Comparison of ENCODE assay signal across 8 mouse cellular contexts in the genomic region with DNA sequence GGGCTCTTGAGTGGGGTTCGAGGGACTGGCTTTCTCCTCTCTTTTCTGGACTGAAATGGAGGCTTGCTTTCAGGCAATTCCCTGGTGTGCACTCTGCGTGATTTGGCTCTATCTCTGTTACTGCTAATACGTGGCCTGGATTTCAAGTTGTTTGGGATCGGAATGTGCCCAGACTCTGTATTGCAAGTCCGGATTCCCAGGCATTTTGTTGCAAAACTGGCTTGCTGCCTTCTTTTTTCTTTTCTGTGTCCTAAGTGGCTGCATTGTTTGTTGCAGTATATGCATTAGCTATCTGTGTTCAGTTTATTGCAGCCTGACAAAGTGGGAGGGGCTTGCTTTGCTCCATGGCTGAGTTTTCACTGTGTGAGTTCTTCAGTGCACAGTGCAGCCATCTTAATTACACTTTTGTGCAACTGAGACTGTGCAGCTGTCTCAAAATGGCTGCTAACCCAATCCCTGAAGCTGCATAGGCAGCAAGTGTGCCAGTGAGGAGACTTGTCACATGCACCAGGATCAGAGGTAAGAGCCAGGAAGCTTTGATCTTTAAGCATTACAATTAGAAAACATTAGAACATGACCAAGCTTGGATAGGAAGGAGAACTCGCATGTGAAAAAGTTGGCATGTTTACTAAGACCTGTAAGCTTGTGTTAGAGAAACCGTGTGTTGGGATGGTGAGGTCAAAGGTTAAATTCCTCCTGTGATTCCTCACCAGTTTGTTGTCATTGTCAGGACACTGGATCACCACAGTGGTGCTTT. TPM values are rescaled to one million over a fixed set of nuclear protein-coding genes. Genes with fewer than 3 reads are reported as not detected.
DNase-seq lines count a peak whose midpoint lies in the region; ATAC-seq and TF ChIP-seq lines count a peak whose summit lies in the region.

No protein-coding gene starts in this region.

- H3K9ac ChIP-seq in hindbrain, postnatal 0 days (replicated peaks; ENCODE audit: low read length), result no peak overlapping the region

- peaks cover 13% of the 10 kb centered on the region for H3K4me1 ChIP-seq in hindbrain, postnatal 0 days (ENCODE audit: insufficient read depth, low read length)

- peak overlapping the region; percentile 16 for H3K4me3 ChIP-seq in hindbrain, postnatal 0 days (ENCODE audit: low read length)
- peak overlapping the region; percentile 31 for H3K4me3 ChIP-seq in left cerebral cortex, adult 2 months

- 8% methylated on average over 7 of the region's 7 CpGs for WGBS in hindbrain, postnatal 0 days

- TF ChIP-seq CTCF in hindbrain, postnatal 0 days (IDR thresholded peaks at IDR 0.05; ENCODE audit: low read depth), result no peak
- TF ChIP-seq CTCF in left cerebral cortex, adult 2 months (IDR thresholded peaks at IDR 0.05), result no peak

- DNase-seq in urinary bladder, adult 18-20 months (ENCODE audit: low spot score in 2 of 2), result peak; percentile 45 to 58
- no peak for DNase-seq in urinary bladder, adult 2 months (ENCODE audit: low spot score)
- DNase-seq in embryo, embryonic 11 days, result peak; percentile 90
- peak; percentile 56 for DNase-seq in gastrocnemius, postnatal 10 days
- DNase-seq in hindbrain, postnatal 0 days (ENCODE audit: low spot score), result peak; percentile 94
- peak; percentile 68 to 69 for DNase-seq in left cerebral cortex, adult 2 months (ENCODE audit: extremely low spot score in 1 of 2, low spot score in 2 of 2)
- DNase-seq in lung, postnatal 4 days, result peak; percentile 73 to 85
- peak; percentile 81 to 87 for DNase-seq in right cerebral cortex, postnatal 10 days (ENCODE audit: low spot score in 2 of 2)

- H3K36me3 ChIP-seq in hindbrain, postnatal 0 days (ENCODE audit: insufficient read depth, low read length), result no peaks in the 10 kb centered on the region; the same call in 1 of the 2 replicates

- no peaks in the 10 kb centered on the region for H3K27me3 ChIP-seq in hindbrain, postnatal 0 days (ENCODE audit: insufficient read depth, low read length)

- peak overlapping the region; percentile 90 for H3K27ac ChIP-seq in hindbrain, postnatal 0 days
- H3K27ac ChIP-seq in left cerebral cortex, adult 2 months, result peak overlapping the region; percentile 69

- H3K4me2 ChIP-seq in hindbrain, postnatal 0 days (ENCODE audit: low read depth, low read length), result peak overlapping the region; percentile 40

- ATAC-seq in hindbrain, postnatal 0 days, result peak; percentile 95

- H3K9me3 ChIP-seq in hindbrain, postnatal 0 days (ENCODE audit: low read length), result no peaks in the 10 kb centered on the region

- intact Hi-C loops in left cerebral cortex, adult 2 months (cut with DNase I), result loop anchor here (2.0 to 5.0 kb wide), 2 partner anchors 14 to 65 kb away; no protein-coding TSS in a partner anchor

RNA-seq across cellular contexts. Expression of a gene that starts 26.7 kb away (rescaled TPM):
- 20.5 and 31.6 TPM in 2 replicates for polyA plus RNA-seq in urinary bladder, adult 2 months (2012; rRNA removed)
- 10 to 100 TPM; 51.8 to 80.1 TPM for total RNA-seq in gastrocnemius, postnatal 10 days (2021)
- 39.4 and 42.8 TPM in 2 replicates for total RNA-seq in hindbrain, postnatal 0 days (2014; rRNA removed)
- polyA plus RNA-seq in hindbrain, postnatal 0 days (2015; fragmentation: Nextera tagmentation; extraction: Ambion mirVana), result 22.9 and 25.6 TPM in 2 replicates
- 100 to 1,000 TPM; 119 to 122 TPM for total RNA-seq in left cerebral cortex, adult 2 months (2021)
